Mouse (Mus musculus) cerebellum, postnatal 25 days (tissue): ENCODE measurements around the gene Miip.
"Not testable (repeated sequence)": the region's sequence is repeated elsewhere in the genome, so short reads cannot be mapped to it uniquely, and the experiment has no call there.

Source experiments
- DNase-seq, 2 experiments: peaks; one replicate each; pipeline ENCODE4 v3.0.0; 2021; ENCODE audit warnings: mixed read lengths in 2 of 2

Miip gene

DNA sequence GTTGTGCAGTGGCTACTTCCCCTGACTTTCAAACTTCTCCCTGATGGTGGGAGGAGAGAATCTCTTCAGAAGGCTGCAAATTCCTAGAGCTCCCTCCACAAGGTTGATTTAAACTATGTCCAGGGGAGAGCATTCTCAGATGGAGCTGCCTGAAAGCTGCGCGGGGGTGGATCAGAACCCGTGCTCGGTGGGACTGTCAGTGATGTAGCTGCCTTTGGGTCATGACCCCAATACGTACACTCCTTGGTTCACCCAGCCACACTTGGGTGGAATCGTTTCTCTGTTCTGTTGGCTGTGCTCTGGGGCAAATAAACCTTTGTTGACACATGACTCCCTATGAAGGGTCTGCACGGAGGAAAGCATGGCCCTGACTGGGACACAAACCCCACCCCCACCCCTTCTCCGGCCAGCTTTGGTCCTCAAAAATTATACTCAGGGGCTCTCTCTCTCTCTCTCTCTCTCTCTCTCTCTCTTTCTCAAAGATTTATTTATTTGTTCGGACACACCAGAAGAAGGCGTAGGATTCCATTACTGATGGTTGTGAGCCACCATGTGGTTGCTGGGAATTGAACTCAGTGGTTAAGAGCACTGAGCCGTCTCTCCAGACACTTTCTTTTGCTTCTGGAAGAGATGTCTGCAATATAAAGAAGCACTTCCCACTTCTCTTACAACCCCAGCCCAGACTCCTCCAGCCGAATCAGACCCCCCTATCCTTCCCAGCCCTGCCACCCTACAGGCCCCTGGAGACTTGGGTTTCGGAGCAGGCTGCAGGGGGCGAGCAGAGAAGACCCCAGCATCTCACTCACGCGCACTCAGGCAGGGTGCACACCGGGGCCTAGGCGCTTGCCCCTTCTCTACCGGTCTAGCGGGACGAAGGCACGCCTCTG is 810 bp downstream of the Miip start:
- DNase-seq = no peak

DNA sequence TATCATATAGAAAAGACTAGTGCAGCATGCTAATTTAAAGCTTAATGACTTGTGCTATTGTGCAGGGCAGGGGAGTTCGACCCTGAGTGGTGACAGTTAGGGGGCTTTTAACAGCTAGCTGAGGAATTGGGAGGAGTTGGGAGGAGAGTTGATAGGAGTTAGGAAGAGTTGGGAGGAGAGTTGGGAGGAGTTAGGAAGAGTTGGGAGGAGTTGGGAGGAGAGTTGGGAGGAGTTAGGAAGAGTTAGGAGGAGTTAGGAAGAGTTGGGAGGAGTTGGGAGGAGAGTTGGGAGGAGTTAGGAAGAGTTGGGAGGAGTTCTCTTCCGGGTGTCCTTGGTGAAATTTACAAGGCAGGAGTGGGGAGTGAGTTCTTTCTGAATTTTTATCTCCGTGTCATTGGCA is 1.8 kb downstream of the Miip start:
- not testable (repeated sequence) for DNase-seq

DNA sequence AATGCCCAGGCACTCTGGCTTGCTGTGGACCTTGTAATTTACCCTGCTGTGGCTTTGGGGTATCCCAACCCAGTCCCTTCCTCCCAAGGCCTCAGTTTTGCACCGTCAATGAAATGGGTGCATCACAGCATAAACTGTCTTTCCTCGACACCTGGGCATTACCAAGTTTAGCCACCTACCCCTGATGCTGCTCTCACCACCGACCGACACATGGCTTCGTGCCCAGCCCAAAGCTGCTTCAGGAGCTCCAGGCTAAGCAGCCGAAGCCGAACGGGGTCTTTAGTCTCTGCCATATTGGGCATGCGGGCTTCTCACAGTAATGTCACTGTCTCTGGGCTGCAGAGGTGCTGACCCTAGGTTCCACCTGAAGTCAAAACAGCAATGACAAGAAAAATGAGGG is 2.6 kb downstream of the Miip start:
- no peak for DNase-seq

DNA sequence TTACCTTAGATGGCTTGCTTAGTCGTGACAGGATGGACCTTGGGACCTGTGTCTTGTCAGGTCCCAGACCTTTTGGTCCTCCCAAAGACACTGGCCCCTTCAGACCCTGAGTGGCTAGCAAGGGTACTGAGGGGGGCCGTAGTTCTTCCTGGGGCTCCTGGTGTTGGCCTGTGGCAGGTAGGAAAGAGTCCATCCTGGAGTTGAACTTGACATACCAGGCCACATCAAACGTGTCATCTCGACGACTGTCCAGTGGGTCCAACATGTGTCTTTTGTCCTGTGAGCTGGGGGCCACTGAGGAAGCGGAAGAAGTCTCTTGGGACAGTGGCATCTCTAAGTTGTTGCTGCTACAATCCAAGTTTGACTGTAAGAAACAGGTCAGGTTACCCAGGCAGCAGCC is 3.0 kb downstream of the Miip start:
- DNase-seq = no peak

DNA sequence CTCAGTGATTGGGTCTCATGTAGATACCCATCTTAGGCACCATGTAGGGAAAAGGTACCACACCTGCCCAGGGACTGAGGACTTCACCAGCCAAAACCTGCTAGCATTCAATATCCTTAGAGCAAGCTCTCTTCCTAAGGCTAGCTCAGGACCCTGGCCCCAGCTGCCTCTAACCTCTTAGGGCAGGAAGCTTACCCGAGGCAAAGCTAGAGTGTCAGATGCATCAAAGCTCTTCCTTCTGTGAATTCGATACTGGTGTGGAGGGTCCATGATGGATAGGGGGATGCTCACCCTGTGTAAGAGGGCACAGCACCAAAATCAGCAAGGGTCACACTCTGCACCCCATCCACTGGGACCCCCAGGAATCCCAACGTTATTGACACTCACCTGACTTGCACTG is 6.6 kb downstream of the Miip start:
- DNase-seq = no peak

DNA sequence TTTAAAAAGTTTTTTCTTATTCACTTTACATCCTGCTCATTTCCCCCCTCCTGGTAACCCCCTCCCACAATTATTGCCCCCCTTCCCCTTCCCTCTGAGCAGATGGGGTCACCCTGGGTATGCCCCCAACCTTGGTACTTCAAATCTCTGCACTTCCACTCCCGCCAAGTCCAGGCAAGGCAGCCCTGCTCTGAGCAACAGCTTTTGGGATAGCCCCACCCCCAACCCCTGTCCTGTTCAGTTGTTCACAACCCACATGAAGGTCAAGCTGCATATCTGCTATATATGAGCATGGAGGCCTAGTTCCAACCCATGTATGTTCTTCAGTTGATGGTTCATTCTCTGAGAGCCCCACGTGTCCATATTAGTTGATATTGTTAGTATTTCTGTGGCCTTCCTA is 17.8 kb downstream of the Miip start:
- DNase-seq = no peak

DNA sequence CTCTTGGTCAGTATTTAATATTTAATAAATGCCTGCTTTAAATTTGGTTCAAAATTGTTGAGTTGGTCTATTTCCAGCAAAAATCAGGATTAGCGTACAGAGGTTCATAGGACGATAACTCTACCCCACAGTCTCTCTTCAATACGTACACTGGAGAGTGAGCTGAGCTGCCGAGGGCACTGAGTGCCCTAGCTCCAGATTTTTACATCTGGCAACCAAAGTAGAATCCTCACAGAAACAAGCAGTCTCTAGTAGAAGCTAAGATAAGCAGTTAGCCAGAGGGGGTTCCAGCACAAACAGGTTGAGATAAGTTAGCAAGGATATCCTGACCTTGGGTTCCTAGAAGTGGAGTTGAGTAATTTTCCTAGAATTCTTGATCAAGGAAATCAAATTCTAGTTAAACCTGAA is 20.0 kb downstream of the Miip start:
- no peak for DNase-seq

DNA sequence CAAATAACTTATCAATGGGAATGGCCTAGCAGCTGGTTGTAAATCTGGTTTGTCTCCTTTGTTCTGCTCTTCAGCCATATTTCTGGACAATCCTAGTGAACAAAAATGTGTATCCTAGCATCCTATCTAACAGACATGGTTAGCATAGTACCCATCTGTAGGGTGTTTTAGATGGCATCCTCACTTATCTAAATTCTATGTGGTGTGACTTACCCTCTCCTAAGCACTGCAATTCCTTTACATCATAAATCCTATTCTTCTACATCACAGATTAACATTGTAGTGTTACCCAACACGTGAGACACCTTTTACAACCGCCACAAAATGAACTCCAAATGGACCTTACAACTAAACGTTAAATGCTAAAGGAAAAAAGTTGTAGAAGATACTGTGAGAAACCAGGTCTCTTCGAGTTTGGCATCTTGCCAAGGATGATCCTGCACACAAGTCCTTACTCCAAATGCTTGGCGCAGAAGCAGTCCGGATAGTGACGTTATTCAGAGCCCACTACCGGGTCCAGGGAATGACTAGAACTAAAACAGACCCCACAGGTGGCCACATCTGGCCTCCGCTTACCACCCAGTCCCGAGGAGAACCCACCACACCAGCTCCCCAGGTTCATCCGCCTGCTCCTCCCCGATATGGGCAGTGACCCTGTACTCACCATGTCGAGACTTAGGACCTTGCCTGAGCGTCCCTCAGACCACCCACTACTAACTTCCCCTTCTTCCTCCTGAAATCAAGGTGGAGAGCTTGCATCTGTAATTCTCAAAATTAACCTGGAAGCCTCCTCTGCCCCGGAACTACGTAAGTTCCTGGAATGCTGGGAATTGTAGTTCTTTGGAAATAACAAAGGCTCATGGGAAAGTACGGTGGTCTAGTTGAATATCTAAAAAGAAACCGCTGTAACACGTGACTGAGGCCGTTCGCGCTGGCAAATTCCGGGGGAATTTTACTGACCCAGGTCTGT is 20.7 kb downstream of the Miip start, which contains the start of gene Zfp933:
Zfp933 (minus strand) TSS at position 753 of the 970 bp plus-strand sequence.
- DNase-seq = peak; percentile 64 to 72

DNA sequence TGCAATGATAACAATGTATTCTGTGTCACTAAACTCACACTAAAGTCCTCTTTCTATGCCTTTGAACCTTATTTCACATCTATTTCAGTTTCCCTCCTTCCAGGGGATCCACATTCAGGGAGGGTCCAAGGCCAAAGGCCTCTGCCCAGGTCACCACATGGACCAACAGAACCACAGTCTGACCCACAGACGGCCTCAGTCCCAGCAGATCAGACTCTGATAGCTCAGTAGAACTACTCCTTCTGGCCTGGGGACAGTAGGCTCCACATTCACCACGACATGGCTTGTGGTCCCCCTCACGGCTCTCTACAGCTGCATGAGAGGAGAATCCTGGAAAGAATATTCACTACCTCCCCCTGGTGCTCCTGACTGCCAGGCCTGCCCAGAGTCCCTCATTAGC is 25.7 kb downstream of the Miip start:
- DNase-seq = no peak

DNA sequence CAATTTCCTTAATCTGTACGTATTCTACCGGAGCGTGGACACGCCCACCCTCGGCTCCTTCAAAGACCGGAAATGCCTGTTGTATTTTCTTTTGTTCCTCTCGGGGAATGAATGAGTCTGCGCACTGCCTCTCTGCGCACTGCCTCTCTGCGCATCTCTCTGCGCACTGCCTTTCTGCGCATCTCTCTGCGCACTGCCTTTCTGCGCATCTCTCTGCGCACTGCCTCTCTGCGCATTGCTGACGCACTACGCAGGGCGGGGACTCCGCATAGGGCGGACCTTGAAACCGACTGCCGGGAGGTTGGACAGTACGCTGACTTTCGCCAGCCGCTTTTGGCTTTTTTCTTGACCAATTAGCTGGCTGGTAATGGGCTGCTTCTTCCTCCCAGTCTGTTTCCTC is 29.3 kb downstream of the Miip start:
- DNase-seq = peak; percentile 40 to 67

DNA sequence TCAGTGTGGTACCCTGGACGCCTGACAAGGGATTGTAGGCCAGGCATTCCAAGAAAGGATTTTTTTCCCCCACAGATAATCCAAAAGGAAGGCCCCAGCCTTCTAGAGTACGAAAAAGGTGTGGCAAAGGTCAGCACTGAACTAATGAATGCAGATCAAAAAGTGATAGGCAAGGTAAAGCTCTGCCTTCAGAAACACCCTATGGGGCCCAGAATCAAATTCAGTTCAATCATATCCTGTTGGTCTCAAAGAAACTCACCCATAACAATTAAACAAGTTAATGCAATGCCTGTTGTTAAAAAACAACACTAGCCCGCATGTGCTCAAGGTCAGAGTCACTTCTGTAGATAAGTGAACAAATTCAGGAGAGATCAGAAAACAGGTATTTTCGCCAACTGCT is 44.2 kb downstream of the Miip start:
- no peak for DNase-seq

DNA sequence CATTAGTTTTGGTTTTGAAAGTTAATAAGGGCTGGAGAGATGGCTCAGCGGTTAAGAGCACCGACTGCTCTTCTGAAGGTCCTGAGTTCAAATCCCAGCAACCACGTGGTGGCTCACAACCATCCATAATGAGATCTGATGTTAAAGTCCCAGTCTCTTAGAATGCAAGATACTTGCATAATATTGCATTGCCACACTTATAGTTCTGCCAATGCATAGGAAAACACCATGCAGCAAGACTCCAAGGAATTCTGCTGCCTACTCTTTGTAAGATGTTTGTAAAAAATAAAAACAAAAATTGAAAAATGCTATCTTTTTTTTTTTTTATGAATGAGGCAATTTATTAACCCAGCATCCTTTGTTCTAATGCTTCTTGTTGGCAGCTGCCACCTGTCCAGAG is 47.2 kb downstream of the Miip start:
- not testable (repeated sequence) for DNase-seq

DNA sequence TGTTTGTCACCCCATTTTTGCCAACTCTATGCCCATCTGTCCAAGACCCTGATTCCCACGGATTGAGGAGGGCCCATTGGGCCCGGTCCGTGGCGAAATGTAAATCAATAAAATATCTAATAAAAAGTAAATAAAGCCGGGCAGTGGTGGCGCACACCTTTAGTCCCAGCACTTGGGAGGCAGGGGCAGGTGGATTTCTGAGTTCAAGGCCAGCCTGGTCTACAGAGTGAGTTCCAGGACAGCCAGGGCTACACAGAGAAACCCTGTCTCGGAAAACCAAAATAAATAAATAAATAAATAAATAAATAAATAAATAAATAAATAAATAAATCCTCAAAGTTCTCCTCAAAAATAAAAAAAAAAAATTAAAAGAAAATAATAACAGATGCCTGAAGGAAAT is 49.0 kb downstream of the Miip start:
- not testable (repeated sequence) for DNase-seq

DNA sequence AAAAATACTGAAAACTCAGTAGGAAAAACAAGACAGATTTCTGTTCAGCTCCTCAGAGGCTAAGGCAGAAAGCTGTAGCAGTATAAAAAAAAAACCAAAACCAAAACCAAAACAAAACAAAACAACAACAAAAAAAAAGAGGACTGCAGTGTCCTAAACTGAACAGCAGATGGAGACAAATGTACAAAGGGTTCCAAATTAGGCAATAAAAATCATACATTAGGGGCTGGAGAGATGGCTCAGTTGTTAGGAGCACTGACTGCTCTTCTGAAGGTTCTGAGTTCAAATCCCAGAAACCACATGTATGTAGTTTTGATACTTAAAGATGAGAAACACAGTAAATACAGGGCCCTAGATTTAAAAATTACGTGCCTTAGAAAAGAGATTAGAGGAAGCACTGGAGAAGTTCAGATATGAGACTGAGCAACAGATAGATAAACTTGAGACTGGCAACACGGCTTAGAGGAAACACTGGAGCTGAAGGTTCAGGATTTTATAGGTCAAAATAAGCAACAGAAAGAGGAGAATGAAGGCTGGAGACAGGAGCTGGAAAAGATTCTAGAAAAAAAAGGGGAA is 53.9 kb downstream of the Miip start:
- no peak for DNase-seq

DNA sequence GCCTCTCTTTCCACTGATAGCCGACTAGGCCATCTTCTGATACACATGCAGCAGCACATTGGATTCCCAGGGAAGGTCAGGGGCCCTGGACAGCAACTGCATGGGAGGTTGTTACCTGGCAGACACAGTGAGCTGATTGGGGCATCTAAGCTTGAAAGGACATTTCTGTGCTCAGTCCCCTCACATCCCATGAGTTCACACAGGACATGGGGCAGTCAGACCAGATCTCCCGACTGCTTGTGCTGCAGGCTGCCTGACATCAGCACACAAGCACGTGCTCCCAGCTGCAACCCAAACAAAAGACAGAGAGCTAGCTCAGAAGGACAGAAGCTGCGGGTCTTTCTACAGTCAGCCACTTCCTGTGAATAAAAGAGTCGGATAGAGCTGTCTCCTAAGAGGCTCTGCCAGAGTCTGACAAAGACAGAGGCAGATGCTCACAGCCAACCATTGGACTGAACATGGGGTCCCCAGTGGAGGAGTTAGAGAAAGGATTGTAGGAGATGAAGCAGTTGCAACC is 55.3 kb downstream of the Miip start:
- no peak for DNase-seq
